Mouse (Mus musculus) liver, postnatal 0 days (tissue): Measurements from ENCODE around the gene Capn9. TPM values are rescaled to one million over a fixed set of nuclear protein-coding genes. Genes with fewer than 3 reads are reported as not detected.
A peak's percentile ranks its signal among the peaks of the same experiment; 100 is the strongest.

Experiments
- ATAC-seq: fragments of 200-750 bp; cut with Nextera tagmentation; 2 replicates; pipeline ENCODE4 v1.8.0; 2017; ENCODE audit warnings: mild to moderate bottlenecking, moderate library complexity
- DNase-seq: peaks from one replicate; pipeline ENCODE4 v3.0.0-alpha.2; 2016
- H3K27ac ChIP-seq: fragments of 300-500 bp; sonication (generic); 2 replicates; pipeline ENCODE4 v1.5.1; 2014; ENCODE audit warnings: antibody characterized with exemption, moderate library complexity, mild to moderate bottlenecking, low read depth
- H3K27me3 ChIP-seq: fragments of 300-500 bp; sonication (generic); 2 replicates; pipeline ENCODE4 v1.6.1; 2014; ENCODE audit warnings: low read length, control low read depth, mixed read lengths; ENCODE audit not compliant: insufficient read depth
- H3K36me3 ChIP-seq: fragments of 300-500 bp; sonication (generic); replicated peaks from 2 replicates; pipeline ENCODE4 v1.6.1; 2014; ENCODE audit warnings: mild to moderate bottlenecking, control low read depth, low read length, moderate library complexity, mixed read lengths; ENCODE audit not compliant: insufficient read depth
- H3K4me1 ChIP-seq: fragments of 300-500 bp; sonication (generic); 2 replicates; pipeline ENCODE4 v1.6.1; 2014; ENCODE audit warnings: antibody characterized with exemption, mild to moderate bottlenecking, control low read depth; ENCODE audit not compliant: insufficient read depth
- H3K4me2 ChIP-seq: fragments of 300-500 bp; sonication (generic); 2 replicates; pipeline ENCODE4 v1.6.1; 2014; ENCODE audit warnings: low read depth, mild to moderate bottlenecking, low read length, moderate library complexity, mixed read lengths
- H3K4me3 ChIP-seq: fragments of 300-500 bp; sonication (generic); 2 replicates; pipeline ENCODE4 v1.5.1; 2014; ENCODE audit warnings: low read depth, low read length
- H3K9ac ChIP-seq: fragments of 300-500 bp; sonication (generic); replicated peaks from 2 replicates; pipeline ENCODE4 v1.6.1; 2014; ENCODE audit warnings: mild to moderate bottlenecking, moderate library complexity
- H3K9me3 ChIP-seq: fragments of 300-500 bp; sonication (generic); 2 replicates; pipeline ENCODE4 v1.6.1; 2016; ENCODE audit warnings: mild to moderate bottlenecking, control low read depth, low read length, mixed read lengths
- CTCF ChIP-seq: sonication (generic); IDR thresholded peaks from 2 replicates; pipeline ENCODE4 v1.5.1; 2016; ENCODE audit warnings: antibody characterized with exemption, low read depth
- EP300 ChIP-seq: IDR thresholded peaks from 2 replicates; pipeline ENCODE4 v1.6.1; 2016; ENCODE audit warnings: antibody characterized with exemption, low read depth, mild to moderate bottlenecking
- WGBS: fragments of 180-500 bp; shearing (Covaris S2); extraction: QIAGEN DNeasy Blood & Tissue Kit; methylation state at CpG from one replicate; pipeline ENCODE4 v1.1.7; 2014; ENCODE audit not compliant: insufficient replicate concordance; 5-methylcytosine and 5-hydroxymethylcytosine counted together
- polyA plus RNA-seq: library from polyadenylated mRNA; unstranded; fragments of >200 nt; fragmentation: Nextera tagmentation; extraction: Ambion mirVana; gene quantifications from 2 replicates; pipeline ENCODE4 v1.2.1, GENCODE M21; 2015

The Capn9 gene
- polyA plus RNA-seq, 1 experiment from 2014 or later = not detected

GRCm38 (mm10) chr8:124630489-124630888 lies 54.6 kb downstream of the Capn9 start:
- WGBS = 67% methylated on average over 6 of the region's 6 CpGs
- TF ChIP-seq EP300 (no peak), CTCF (no peak)
- H3K9ac ChIP-seq = no peak overlapping the region
- DNase-seq = no peak
- H3K9me3 ChIP-seq = no peaks in the 10 kb centered on the region
- ATAC-seq = no peak
- H3K4me1 ChIP-seq = peaks cover 2% of the 10 kb centered on the region; the same call in 1 of the 2 replicates
- H3K36me3 ChIP-seq = no peaks in the 10 kb centered on the region
- H3K27me3 ChIP-seq = no peaks in the 10 kb centered on the region
- H3K4me3 ChIP-seq = no peak overlapping the region
- H3K4me2 ChIP-seq = no peak overlapping the region
- H3K27ac ChIP-seq = no peak overlapping the region

GRCm38 (mm10) chr8:124630891-124631290 lies 55.0 kb downstream of the Capn9 start:
- Histone ChIP-seq H3K4me1 (peaks cover 2% of the 10 kb centered on the region; the same call in 1 of the 2 replicates), H3K27me3 (no peaks in the 10 kb centered on the region), H3K36me3 (no peaks in the 10 kb centered on the region), H3K9ac (no peak overlapping the region), H3K9me3 (no peaks in the 10 kb centered on the region), H3K4me2 (no peak overlapping the region), H3K27ac (no peak overlapping the region), H3K4me3 (no peak overlapping the region)
- DNase-seq (no peak), ATAC-seq (no peak)
- TF ChIP-seq CTCF (no peak), EP300 (no peak)
- WGBS = 63% methylated on average over 4 of the region's 4 CpGs

GRCm38 (mm10) chr8:124631966-124632365 lies 56.1 kb downstream of the Capn9 start:
- no peak overlapping the region for H3K9ac ChIP-seq
- no peak overlapping the region for H3K27ac ChIP-seq
- no peak for DNase-seq
- ATAC-seq = no peak
- no peak for TF ChIP-seq EP300
- no peak for TF ChIP-seq CTCF
- WGBS = 46% methylated on average over 7 of the region's 7 CpGs
- no peak overlapping the region for H3K4me3 ChIP-seq
- H3K4me1 ChIP-seq = peaks cover 2% of the 10 kb centered on the region; the same call in 1 of the 2 replicates
- no peaks in the 10 kb centered on the region for H3K27me3 ChIP-seq
- no peaks in the 10 kb centered on the region for H3K9me3 ChIP-seq
- H3K4me2 ChIP-seq = no peak overlapping the region
- H3K36me3 ChIP-seq = peaks cover 3% of the 10 kb centered on the region; the same call in 1 of the 2 replicates

- no peaks in the 10 kb centered on the region for H3K9me3 ChIP-seq
- H3K9ac ChIP-seq = no peak overlapping the region
- H3K36me3 ChIP-seq = peaks cover 13% of the 10 kb centered on the region
- no peaks in the 10 kb centered on the region for H3K27me3 ChIP-seq
- ATAC-seq = no peak
- DNase-seq = no peak
- 75% methylated on average over 14 of the region's 14 CpGs for WGBS
- no peak overlapping the region for H3K4me2 ChIP-seq
- no peak overlapping the region for H3K27ac ChIP-seq
- H3K4me1 ChIP-seq = peaks cover 2% of the 10 kb centered on the region; the same call in 1 of the 2 replicates
- TF ChIP-seq CTCF (no peak), EP300 (no peak)
- no peak overlapping the region for H3K4me3 ChIP-seq
Observed at GRCm38 (mm10) chr8:124633001-124633703, 57.2 kb downstream of the Capn9 start.

- Histone ChIP-seq H3K9ac (no peak overlapping the region), H3K9me3 (no peaks in the 10 kb centered on the region), H3K4me2 (no peak overlapping the region), H3K4me1 (peaks cover 2% of the 10 kb centered on the region; the same call in 1 of the 2 replicates), H3K27me3 (no peaks in the 10 kb centered on the region), H3K4me3 (no peak overlapping the region), H3K36me3 (peaks cover 24% of the 10 kb centered on the region), H3K27ac (no peak overlapping the region)
- no peak for TF ChIP-seq EP300
- TF ChIP-seq CTCF = no peak
- ATAC-seq (peak; percentile 49), DNase-seq (peak; percentile 27)
- 73% methylated on average over 13 of the region's 13 CpGs for WGBS
Observed at GRCm38 (mm10) chr8:124634411-124635246, 58.7 kb downstream of the Capn9 start.

- ATAC-seq (peak; percentile 35; the same call in 1 of the 2 replicates), DNase-seq (no peak)
- Histone ChIP-seq H3K36me3 (peaks cover 24% of the 10 kb centered on the region), H3K27me3 (no peaks in the 10 kb centered on the region), H3K4me1 (peaks cover 2% of the 10 kb centered on the region; the same call in 1 of the 2 replicates), H3K9ac (no peak overlapping the region), H3K27ac (no peak overlapping the region), H3K9me3 (no peaks in the 10 kb centered on the region), H3K4me2 (no peak overlapping the region), H3K4me3 (no peak overlapping the region)
- WGBS = 74% methylated on average over 8 of the region's 8 CpGs
- no peak for TF ChIP-seq EP300
Observed at GRCm38 (mm10) chr8:124635247-124635502, 59.3 kb downstream of the Capn9 start.
